Mouse (Mus musculus) heart, adult 2 months (tissue): ENCODE data around the gene Lgi4.

Source experiments
- CTCF ChIP-seq: fragments of 200-600 bp; IDR thresholded peaks from 2 replicates; pipeline ENCODE4 v1.8.1; 2022; ENCODE audit warnings: antibody characterized with exemption, mild to moderate bottlenecking, moderate library complexity
- POLR2A ChIP-seq: fragments of 200-500 bp; IDR thresholded peaks from 2 replicates; pipeline ENCODE4 v1.6.1; 2011; ENCODE audit warnings: mild to moderate bottlenecking, low read depth, low read length, control low read depth; ENCODE audit not compliant: insufficient read depth

DNA sequence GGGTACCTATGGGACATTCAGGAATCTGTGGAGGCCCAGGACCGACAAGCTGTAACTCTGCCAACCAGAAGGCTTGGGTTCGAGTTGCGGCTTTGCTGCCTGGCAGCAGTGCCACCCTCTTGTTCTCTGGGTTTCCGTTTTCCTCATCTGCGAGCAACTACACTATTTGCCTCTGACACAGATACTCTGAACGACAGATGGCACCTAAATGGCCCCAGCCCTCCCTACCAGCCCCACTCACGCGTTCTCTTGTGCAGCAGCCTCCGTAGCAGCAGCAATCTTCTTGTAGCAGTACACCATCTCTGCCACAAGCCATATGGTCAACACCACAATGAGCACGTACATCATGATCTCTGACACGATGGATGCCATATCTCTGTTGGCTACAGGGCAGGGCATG, 58.3 kb downstream of the Lgi4 start:
- TF ChIP-seq CTCF (no peak), POLR2A (no peak)
